Mouse (Mus musculus): ENCODE results near the gene Bend6. TPM values are rescaled to one million over a fixed set of nuclear protein-coding genes. Genes with fewer than 3 reads are reported as not detected.
A peak's percentile ranks its signal among the peaks of the same experiment; 100 is the strongest.
"Not testable (repeated sequence)": the region's sequence is repeated elsewhere in the genome, so short reads cannot be mapped to it uniquely, and the experiment has no call there.

The Bend6 gene
- total and polyA plus RNA-seq, 2 experiments from 2014 or later, result 92.0 to 115 TPM

GRCm38 (mm10) chr1:33869031-33869430, 38.6 kb downstream of the Bend6 start:
- 89% methylated on average over 2 of the region's 2 CpGs for WGBS

DNA sequence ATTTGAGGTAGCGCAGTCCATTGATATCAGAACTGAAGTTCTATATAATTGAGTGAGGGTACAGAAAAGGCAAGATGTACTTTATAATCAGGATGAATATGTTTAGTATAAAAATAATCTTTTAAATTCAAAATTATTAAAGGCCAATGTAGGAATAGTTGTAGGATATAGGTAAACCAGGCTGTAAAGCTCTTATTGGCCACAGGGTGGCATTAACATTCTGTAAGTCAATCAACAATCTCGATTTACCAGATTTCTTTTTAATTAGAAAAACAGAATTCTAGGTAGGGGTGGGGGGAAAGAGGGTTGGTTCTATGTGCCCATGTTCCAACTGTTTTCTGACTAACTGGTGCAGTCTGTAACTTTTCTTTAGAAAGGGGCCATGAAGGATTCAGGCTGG, 60.8 kb downstream of the Bend6 start:
- 98% methylated on average over 2 of the region's 2 CpGs for WGBS
- Histone ChIP-seq H3K9me3 (ENCODE audit: low read length) (no peaks in the 10 kb centered on the region), H3K4me2 (ENCODE audit: low read depth, low read length, poor library complexity, severe bottlenecking) (no peak overlapping the region), H3K27ac (ENCODE audit: low read depth, low read length) (no peak overlapping the region), H3K36me3 (ENCODE audit: insufficient read depth, low read length) (no peaks in the 10 kb centered on the region), H3K4me1 (ENCODE audit: insufficient read depth, low read length) (no peaks in the 10 kb centered on the region), H3K27me3 (ENCODE audit: insufficient read depth, low read length) (no peaks in the 10 kb centered on the region), H3K4me3 (ENCODE audit: low read depth, low read length) (no peak overlapping the region), H3K9ac (replicated peaks; ENCODE audit: low read length, poor library complexity, severe bottlenecking) (no peak overlapping the region)
- TF ChIP-seq CTCF (IDR thresholded peaks at IDR 0.05), result peak; percentile 41; the same call in 1 of the 2 replicates
- ATAC-seq (ENCODE audit: low FRiP score), result no peak
- no peak for DNase-seq (ENCODE audit: low spot score)

More at GRCm38 (mm10) chr1:33869031-33869430, 38.6 kb downstream of the Bend6 start:
- ATAC-seq (ENCODE audit: low FRiP score) (no peak), DNase-seq (ENCODE audit: low spot score) (no peak)
- Histone ChIP-seq H3K9ac (replicated peaks; ENCODE audit: low read length, poor library complexity, severe bottlenecking) (no peak overlapping the region), H3K27ac (ENCODE audit: low read depth, low read length) (no peak overlapping the region), H3K27me3 (ENCODE audit: insufficient read depth, low read length) (no peaks in the 10 kb centered on the region), H3K4me3 (ENCODE audit: low read depth, low read length) (no peak overlapping the region), H3K9me3 (ENCODE audit: low read length) (no peaks in the 10 kb centered on the region), H3K4me2 (ENCODE audit: low read depth, low read length, poor library complexity, severe bottlenecking) (no peak overlapping the region), H3K36me3 (ENCODE audit: insufficient read depth, low read length) (no peaks in the 10 kb centered on the region), H3K4me1 (ENCODE audit: insufficient read depth, low read length) (no peaks in the 10 kb centered on the region)
- no peak for TF ChIP-seq CTCF (IDR thresholded peaks at IDR 0.05)

- H3K9ac ChIP-seq (replicated peaks; ENCODE audit: low read length, poor library complexity, severe bottlenecking), result no peak overlapping the region
- no peak overlapping the region for H3K4me2 ChIP-seq (ENCODE audit: low read depth, low read length, poor library complexity, severe bottlenecking)
- H3K27me3 ChIP-seq (ENCODE audit: insufficient read depth, low read length), result no peaks in the 10 kb centered on the region
- WGBS, result 71% methylated on average over 6 of the region's 6 CpGs
- no peak overlapping the region for H3K4me3 ChIP-seq (ENCODE audit: low read depth, low read length)
- peak; percentile 22 for DNase-seq (ENCODE audit: low spot score)
- no peak overlapping the region for H3K27ac ChIP-seq (ENCODE audit: low read depth, low read length)
- H3K4me1 ChIP-seq (ENCODE audit: insufficient read depth, low read length), result no peaks in the 10 kb centered on the region
- H3K9me3 ChIP-seq (ENCODE audit: low read length), result no peaks in the 10 kb centered on the region
- H3K36me3 ChIP-seq (ENCODE audit: insufficient read depth, low read length), result no peaks in the 10 kb centered on the region
- TF ChIP-seq CTCF (IDR thresholded peaks at IDR 0.05), result no peak
- ATAC-seq (ENCODE audit: low FRiP score), result no peak
Measured at GRCm38 (mm10) chr1:33843823-33844222, 63.8 kb downstream of the Bend6 start.

- H3K27ac ChIP-seq (ENCODE audit: low read depth, low read length); H3K27me3 ChIP-seq (ENCODE audit: insufficient read depth, low read length); H3K4me2 ChIP-seq (ENCODE audit: low read depth, low read length, poor library complexity, severe bottlenecking); ATAC-seq (ENCODE audit: low FRiP score); DNase-seq (ENCODE audit: low spot score); H3K9me3 ChIP-seq (ENCODE audit: low read length); H3K4me1 ChIP-seq (ENCODE audit: insufficient read depth, low read length); H3K36me3 ChIP-seq (ENCODE audit: insufficient read depth, low read length); H3K4me3 ChIP-seq (ENCODE audit: low read depth, low read length); H3K9ac ChIP-seq (replicated peaks; ENCODE audit: low read length, poor library complexity, severe bottlenecking): not testable (repeated sequence)
- 97% methylated on average over 14 of the region's 14 CpGs for WGBS
Measured at GRCm38 (mm10) chr1:33838952-33839351, 68.7 kb downstream of the Bend6 start.

GRCm38 (mm10) chr1:33830586-33830985, 77.0 kb downstream of the Bend6 start:
- H3K4me2 ChIP-seq (ENCODE audit: low read depth, low read length, poor library complexity, severe bottlenecking), result no peak overlapping the region
- 68% methylated on average over 4 of the region's 4 CpGs for WGBS

GRCm38 (mm10) chr1:33817931-33818330, 89.7 kb downstream of the Bend6 start:
- H3K4me2 ChIP-seq (ENCODE audit: low read depth, low read length, poor library complexity, severe bottlenecking), result no peak overlapping the region
- H3K9me3 ChIP-seq (ENCODE audit: low read length), result no peaks in the 10 kb centered on the region
- H3K27ac ChIP-seq (ENCODE audit: low read depth, low read length), result no peak overlapping the region
- WGBS, result 77% methylated on average over 2 of the region's 2 CpGs
- no peak overlapping the region for H3K9ac ChIP-seq (replicated peaks; ENCODE audit: low read length, poor library complexity, severe bottlenecking)
- ATAC-seq (ENCODE audit: low FRiP score) (no peak), DNase-seq (ENCODE audit: low spot score) (no peak)
- TF ChIP-seq CTCF (IDR thresholded peaks at IDR 0.05), result no peak
- peaks cover 2% of the 10 kb centered on the region; the same call in 1 of the 2 replicates for H3K4me1 ChIP-seq (ENCODE audit: insufficient read depth, low read length)
- H3K36me3 ChIP-seq (ENCODE audit: insufficient read depth, low read length), result no peaks in the 10 kb centered on the region
- H3K27me3 ChIP-seq (ENCODE audit: insufficient read depth, low read length), result no peaks in the 10 kb centered on the region
- no peak overlapping the region for H3K4me3 ChIP-seq (ENCODE audit: low read depth, low read length)

More at GRCm38 (mm10) chr1:33830586-33830985, 77.0 kb downstream of the Bend6 start:
- no peak for TF ChIP-seq CTCF (IDR thresholded peaks at IDR 0.05)
- H3K4me1 ChIP-seq (ENCODE audit: insufficient read depth, low read length), result no peaks in the 10 kb centered on the region
- no peaks in the 10 kb centered on the region for H3K9me3 ChIP-seq (ENCODE audit: low read length)
- H3K9ac ChIP-seq (replicated peaks; ENCODE audit: low read length, poor library complexity, severe bottlenecking), result no peak overlapping the region
- H3K27me3 ChIP-seq (ENCODE audit: insufficient read depth, low read length), result no peaks in the 10 kb centered on the region
- no peaks in the 10 kb centered on the region for H3K36me3 ChIP-seq (ENCODE audit: insufficient read depth, low read length)
- DNase-seq (ENCODE audit: low spot score) (no peak), ATAC-seq (ENCODE audit: low FRiP score) (no peak)
- H3K27ac ChIP-seq (ENCODE audit: low read depth, low read length), result no peak overlapping the region
- no peak overlapping the region for H3K4me3 ChIP-seq (ENCODE audit: low read depth, low read length)
